In genomic region chr11:115384587-115384986, GRCm38 (mm10) we compare ENCODE assay signal across 7 mouse cellular contexts. TPM values are rescaled to one million over a fixed set of nuclear protein-coding genes. Genes with fewer than 3 reads are reported as not detected.
DNase-seq lines count a peak whose midpoint lies in the region; ATAC-seq and TF ChIP-seq lines count a peak whose summit lies in the region.

No protein-coding gene starts in this region.

- no peaks in the 10 kb centered on the region for H3K27me3 ChIP-seq in liver, adult 2 months (ENCODE audit: control insufficient read depth, insufficient read depth, low read length)
- H3K27me3 ChIP-seq in liver, embryonic 11.5 days (replicated peaks; ENCODE audit: control insufficient read depth, insufficient read depth, low read length), result peaks cover 38% of the 10 kb centered on the region
- H3K27me3 ChIP-seq in hindbrain, embryonic 13.5 days, result no peaks in the 10 kb centered on the region
- no peaks in the 10 kb centered on the region for H3K27me3 ChIP-seq in midbrain, postnatal 0 days (ENCODE audit: insufficient read depth, low read length)

- H3K4me2 ChIP-seq in liver, embryonic 11.5 days, result no peak overlapping the region
- H3K4me2 ChIP-seq in hindbrain, embryonic 13.5 days, result peak overlapping the region; percentile 93
- peak overlapping the region; percentile 82 for H3K4me2 ChIP-seq in midbrain, postnatal 0 days (ENCODE audit: low read depth, low read length, poor library complexity, severe bottlenecking)

- no peak for ATAC-seq in liver, embryonic 11.5 days (replicated peaks; ENCODE audit: low FRiP score)
- no peak for ATAC-seq in hindbrain, embryonic 13.5 days (ENCODE audit: low FRiP score)
- ATAC-seq in midbrain, postnatal 0 days (ENCODE audit: low FRiP score), result no peak

- no peaks in the 10 kb centered on the region for H3K79me2 ChIP-seq in liver, adult 2 months (ENCODE audit: control insufficient read depth, insufficient read depth, low read length)

- DNase-seq in liver, adult 2 months (ENCODE audit: extremely low read depth, low read depth, low spot score), result no peak
- no peak for DNase-seq in liver, embryonic 11.5 days (ENCODE audit: low spot score)
- peak; percentile 85 to 88 for DNase-seq in adrenal gland, postnatal 36 days
- DNase-seq in midbrain, postnatal 0 days (ENCODE audit: low spot score), result no peak
- DNase-seq in urinary bladder, postnatal 36 days (ENCODE audit: low spot score in 2 of 2), result no peak
- DNase-seq in thymus, postnatal 14 days, result no peak

- no peak overlapping the region for H3K9ac ChIP-seq in liver, adult 2 months (ENCODE audit: low read depth, low read length)
- no peak overlapping the region for H3K9ac ChIP-seq in liver, embryonic 11.5 days (ENCODE audit: low read depth, low read length)
- peak overlapping the region; percentile 97; the same call in 1 of the 2 replicates for H3K9ac ChIP-seq in hindbrain, embryonic 13.5 days
- peak overlapping the region; percentile 97 for H3K9ac ChIP-seq in midbrain, postnatal 0 days (replicated peaks; ENCODE audit: low read length, poor library complexity, severe bottlenecking)

- H3K36me3 ChIP-seq in liver, adult 2 months (ENCODE audit: control insufficient read depth, insufficient read depth, low read length), result no peaks in the 10 kb centered on the region
- H3K36me3 ChIP-seq in liver, embryonic 11.5 days (ENCODE audit: control insufficient read depth, insufficient read depth, low read length), result no peaks in the 10 kb centered on the region
- peaks cover 2% of the 10 kb centered on the region for H3K36me3 ChIP-seq in hindbrain, embryonic 13.5 days
- no peaks in the 10 kb centered on the region; the same call in 1 of the 2 replicates for H3K36me3 ChIP-seq in midbrain, postnatal 0 days (ENCODE audit: insufficient read depth, low read length)

- TF ChIP-seq POLR2A in liver, adult 2 months (IDR thresholded peaks at IDR 0.05; ENCODE audit: extremely low read depth, insufficient read depth, low read length), result no peak

- peak overlapping the region; percentile 50; the same call in 1 of the 2 replicates for H3K27ac ChIP-seq in liver, adult 2 months (replicated peaks; ENCODE audit: insufficient read depth, low read depth, low read length)
- no peak overlapping the region for H3K27ac ChIP-seq in liver, embryonic 11.5 days (ENCODE audit: low read depth, low read length)
- peak overlapping the region; percentile 97 for H3K27ac ChIP-seq in hindbrain, embryonic 13.5 days
- H3K27ac ChIP-seq in midbrain, postnatal 0 days (ENCODE audit: low read depth, low read length), result 0 out of 2 replicates have a peak overlapping the region, but pooled peaks have one; percentile 38

- 68% methylated on average over 5 of the region's 5 CpGs for WGBS in liver, adult 2 months
- WGBS in liver, embryonic 11.5 days, result 72% methylated on average over 5 of the region's 5 CpGs
- WGBS in hindbrain, embryonic 13.5 days, result 81% methylated on average over 5 of the region's 5 CpGs
- WGBS in midbrain, postnatal 0 days, result 74% methylated on average over 5 of the region's 5 CpGs

- H3K4me1 ChIP-seq in liver, adult 2 months (ENCODE audit: control insufficient read depth, insufficient read depth, low read length), result 0 out of 2 replicates have a peak, but pooled peaks cover 3% of the 10 kb centered on the region
- peaks cover 7% of the 10 kb centered on the region for H3K4me1 ChIP-seq in liver, embryonic 11.5 days (replicated peaks; ENCODE audit: control insufficient read depth, insufficient read depth, low read length)
- H3K4me1 ChIP-seq in hindbrain, embryonic 13.5 days (replicated peaks), result peaks cover 50% of the 10 kb centered on the region
- peaks cover 17% of the 10 kb centered on the region for H3K4me1 ChIP-seq in midbrain, postnatal 0 days (ENCODE audit: insufficient read depth, low read length)

- no peak overlapping the region for H3K4me3 ChIP-seq in liver, adult 2 months (ENCODE audit: insufficient read depth, low read depth, low read length)
- no peak overlapping the region for H3K4me3 ChIP-seq in liver, embryonic 11.5 days (ENCODE audit: low read depth, low read length)
- peak overlapping the region; percentile 86; the same call in 1 of the 2 replicates for H3K4me3 ChIP-seq in hindbrain, embryonic 13.5 days
- H3K4me3 ChIP-seq in midbrain, postnatal 0 days (ENCODE audit: low read depth, low read length), result no peak overlapping the region

- TF ChIP-seq CTCF in liver, adult 2 months (IDR thresholded peaks at IDR 0.05; ENCODE audit: low read depth, low read length), result no peak
- no peak for TF ChIP-seq CTCF in midbrain, postnatal 0 days (IDR thresholded peaks at IDR 0.05)

- H3K9me3 ChIP-seq in liver, embryonic 11.5 days (ENCODE audit: control insufficient read depth, low read length), result no peaks in the 10 kb centered on the region
- no peaks in the 10 kb centered on the region for H3K9me3 ChIP-seq in hindbrain, embryonic 13.5 days
- no peaks in the 10 kb centered on the region for H3K9me3 ChIP-seq in midbrain, postnatal 0 days (ENCODE audit: low read length)

RNA-seq across cellular contexts. Expression of gene Cdr2l, which starts 2.9 kb away (rescaled TPM):
- total RNA-seq in liver, adult 2 months (2014; rRNA removed), result 1.3 and 1.4 TPM in 2 replicates
- 2.4 and 2.7 TPM in 2 replicates for polyA plus RNA-seq in liver, adult 2 months (2012; rRNA removed)
- 6.2 and 6.9 TPM in 2 replicates for polyA plus RNA-seq in liver, embryonic 11.5 days (2014; fragmentation: Nextera tagmentation; extraction: Ambion mirVana)
- 100 to 1,000 TPM in 1 of 2 experiments, 10 to 100 TPM in 1; 82.1 to 136 TPM for total RNA-seq in adrenal gland, postnatal 36 days (2021)
- polyA plus RNA-seq in hindbrain, embryonic 13.5 days (2015; fragmentation: Nextera tagmentation; extraction: Ambion mirVana), result 22.4 and 23.2 TPM in 2 replicates
- total RNA-seq in midbrain, postnatal 0 days (2014; rRNA removed), result 66.0 and 68.8 TPM in 2 replicates
- polyA plus RNA-seq in midbrain, postnatal 0 days (2015; fragmentation: Nextera tagmentation; extraction: Ambion mirVana), result 16.0 and 17.2 TPM in 2 replicates

RNA-seq across cellular contexts. Expression of gene Hid1, which starts 17.0 kb away (rescaled TPM):
- 0.55 and 1.3 TPM in 2 replicates for total RNA-seq in liver, adult 2 months (2014; rRNA removed)
- 1.1 and 3.1 TPM in 2 replicates for polyA plus RNA-seq in liver, adult 2 months (2012; rRNA removed)
- polyA plus RNA-seq in liver, embryonic 11.5 days (2014; fragmentation: Nextera tagmentation; extraction: Ambion mirVana), result 2.2 and 3.4 TPM in 2 replicates
- 10 to 100 TPM; 16.2 to 38.1 TPM for total RNA-seq in adrenal gland, postnatal 36 days (2021)
- polyA plus RNA-seq in hindbrain, embryonic 13.5 days (2015; fragmentation: Nextera tagmentation; extraction: Ambion mirVana), result 41.8 and 42.9 TPM in 2 replicates
- 96.0 and 106 TPM in 2 replicates for total RNA-seq in midbrain, postnatal 0 days (2014; rRNA removed)
- polyA plus RNA-seq in midbrain, postnatal 0 days (2015; fragmentation: Nextera tagmentation; extraction: Ambion mirVana), result 65.6 TPM in 2 replicates

RNA-seq across cellular contexts. Expression of gene Mrpl58, which starts 19.0 kb away (rescaled TPM):
- 54.7 and 67.2 TPM in 2 replicates for total RNA-seq in liver, adult 2 months (2014; rRNA removed)
- polyA plus RNA-seq in liver, adult 2 months (2012; rRNA removed), result 67.5 and 70.0 TPM in 2 replicates
- polyA plus RNA-seq in liver, embryonic 11.5 days (2014; fragmentation: Nextera tagmentation; extraction: Ambion mirVana), result 165 TPM in 2 replicates
- total RNA-seq in adrenal gland, postnatal 36 days (2021), result 100 to 1,000 TPM; 147 to 162 TPM
- 196 and 205 TPM in 2 replicates for polyA plus RNA-seq in hindbrain, embryonic 13.5 days (2015; fragmentation: Nextera tagmentation; extraction: Ambion mirVana)
- 69.2 and 78.1 TPM in 2 replicates for total RNA-seq in midbrain, postnatal 0 days (2014; rRNA removed)
- polyA plus RNA-seq in midbrain, postnatal 0 days (2015; fragmentation: Nextera tagmentation; extraction: Ambion mirVana), result 187 and 201 TPM in 2 replicates

RNA-seq across cellular contexts. Expression of gene Atp5h, which starts 35.2 kb away (rescaled TPM):
- 480 and 648 TPM in 2 replicates for total RNA-seq in liver, adult 2 months (2014; rRNA removed)
- polyA plus RNA-seq in liver, adult 2 months (2012; rRNA removed), result 103 and 134 TPM in 2 replicates
- 835 and 884 TPM in 2 replicates for polyA plus RNA-seq in liver, embryonic 11.5 days (2014; fragmentation: Nextera tagmentation; extraction: Ambion mirVana)
- total RNA-seq in adrenal gland, postnatal 36 days (2021), result 100 to 1,000 TPM; 567 to 597 TPM
- 945 and 956 TPM in 2 replicates for polyA plus RNA-seq in hindbrain, embryonic 13.5 days (2015; fragmentation: Nextera tagmentation; extraction: Ambion mirVana)
- 319 and 329 TPM in 2 replicates for total RNA-seq in midbrain, postnatal 0 days (2014; rRNA removed)
- polyA plus RNA-seq in midbrain, postnatal 0 days (2015; fragmentation: Nextera tagmentation; extraction: Ambion mirVana), result 934 and 951 TPM in 2 replicates

RNA-seq across cellular contexts. Expression of gene Kctd2, which starts 35.3 kb away (rescaled TPM):
- total RNA-seq in liver, adult 2 months (2014; rRNA removed), result 10.0 and 14.2 TPM in 2 replicates
- 18.2 and 21.1 TPM in 2 replicates for polyA plus RNA-seq in liver, adult 2 months (2012; rRNA removed)
- polyA plus RNA-seq in liver, embryonic 11.5 days (2014; fragmentation: Nextera tagmentation; extraction: Ambion mirVana), result 8.4 and 8.9 TPM in 2 replicates
- total RNA-seq in adrenal gland, postnatal 36 days (2021), result 10 to 100 TPM; 43.8 to 70.0 TPM
- 17.7 and 22.2 TPM in 2 replicates for polyA plus RNA-seq in hindbrain, embryonic 13.5 days (2015; fragmentation: Nextera tagmentation; extraction: Ambion mirVana)
- 22.1 and 27.4 TPM in 2 replicates for total RNA-seq in midbrain, postnatal 0 days (2014; rRNA removed)
- 27.7 and 29.4 TPM in 2 replicates for polyA plus RNA-seq in midbrain, postnatal 0 days (2015; fragmentation: Nextera tagmentation; extraction: Ambion mirVana)

Comparison
In these comparisons a context has a peak if more than half of its experiments do, and no peak if none do; other contexts are left out.
1. DNase-seq: peak in adrenal gland, postnatal 36 days (2 of 2); none in liver, adult 2 months (single experiment), liver, embryonic 11.5 days (single experiment), midbrain, postnatal 0 days (single experiment), urinary bladder, postnatal 36 days (0 of 2) and thymus, postnatal 14 days (single experiment).
2. H3K9ac ChIP-seq: peak in hindbrain, embryonic 13.5 days (single experiment) and midbrain, postnatal 0 days (single experiment); none in liver, adult 2 months (single experiment) and liver, embryonic 11.5 days (single experiment).